Mouse (Mus musculus) frontal cortex, adult (tissue): ENCODE measurements at regions not wholly inside any gene's neighbourhood (a gene's known extent, or its start where the extent isn't known, plus 50 kb on each side); places are given as distances from the start of the nearest gene placed in this dataset.
"Not testable (repeated sequence)": the region's sequence is repeated elsewhere in the genome, so short reads cannot be mapped to it uniquely, and the experiment has no call there.

Experiments used
- ATAC-seq: cut with Nextera tagmentation; 2 replicates; pipeline ENCODE4 v1.9.2; 2017; ENCODE audit warnings: mild to moderate bottlenecking, moderate library complexity, mixed read lengths; ENCODE audit not compliant: low TSS enrichment

DNA sequence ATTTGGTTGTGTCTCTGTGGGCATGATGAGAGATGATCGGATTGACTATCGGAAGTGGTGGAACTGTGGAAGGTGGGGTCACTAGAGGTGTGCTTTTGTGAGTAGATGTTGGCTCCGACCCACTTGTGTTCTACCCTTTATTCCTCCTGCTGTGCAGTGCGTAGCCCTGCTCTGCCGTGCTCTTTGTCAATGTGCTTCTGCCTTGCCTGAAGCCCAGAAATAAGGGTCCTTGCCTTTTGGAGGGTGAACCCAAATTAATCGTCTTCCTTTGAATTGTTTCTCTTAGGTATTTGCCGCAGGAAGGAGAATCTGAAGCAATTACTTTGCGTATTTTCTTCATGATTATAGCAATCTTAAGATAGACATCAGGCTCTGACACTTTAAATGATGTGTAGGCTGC lies 421.6 kb upstream of the Zfp507 start:
- no peak for ATAC-seq

DNA sequence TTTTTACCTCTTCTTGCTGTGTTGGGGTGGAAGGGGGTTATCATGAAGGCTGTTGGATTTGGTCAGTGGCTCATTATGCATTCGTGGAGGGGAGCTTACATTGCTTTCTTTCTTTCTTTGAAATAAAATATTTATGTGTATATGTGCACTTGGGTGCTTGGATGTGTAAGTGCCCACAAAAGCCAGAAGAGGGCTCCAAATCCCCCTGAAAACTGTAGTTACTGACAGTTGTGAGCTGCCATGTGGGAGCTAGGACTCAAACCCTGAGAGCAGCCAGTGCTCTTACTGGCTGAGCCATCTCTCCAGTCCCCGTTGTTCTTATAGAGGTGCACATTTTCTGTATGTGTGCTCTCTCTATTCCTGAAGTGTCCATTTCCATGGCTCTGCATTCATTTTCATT lies 415.6 kb upstream of the Zfp507 start:
- no peak for ATAC-seq

DNA sequence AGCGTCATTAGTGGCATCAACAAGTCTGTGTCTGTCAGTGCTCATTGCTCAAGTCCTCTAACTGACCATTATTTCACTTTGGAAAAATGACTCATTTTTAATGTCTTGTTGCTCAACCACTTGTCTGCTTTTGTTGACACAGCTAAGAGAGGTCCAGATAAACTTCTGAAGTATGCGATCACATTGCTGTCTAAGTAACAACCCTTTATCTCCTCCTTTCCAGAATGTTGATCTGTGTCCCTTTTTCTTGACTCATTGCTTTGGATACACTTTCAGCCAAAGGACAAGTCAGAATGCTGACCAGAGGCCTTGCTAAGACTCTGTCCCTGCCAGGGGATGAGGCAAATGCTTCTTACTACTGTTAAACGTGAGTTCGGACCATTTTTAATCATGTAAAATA lies 407.2 kb upstream of the Zfp507 start:
- ATAC-seq = no peak

DNA sequence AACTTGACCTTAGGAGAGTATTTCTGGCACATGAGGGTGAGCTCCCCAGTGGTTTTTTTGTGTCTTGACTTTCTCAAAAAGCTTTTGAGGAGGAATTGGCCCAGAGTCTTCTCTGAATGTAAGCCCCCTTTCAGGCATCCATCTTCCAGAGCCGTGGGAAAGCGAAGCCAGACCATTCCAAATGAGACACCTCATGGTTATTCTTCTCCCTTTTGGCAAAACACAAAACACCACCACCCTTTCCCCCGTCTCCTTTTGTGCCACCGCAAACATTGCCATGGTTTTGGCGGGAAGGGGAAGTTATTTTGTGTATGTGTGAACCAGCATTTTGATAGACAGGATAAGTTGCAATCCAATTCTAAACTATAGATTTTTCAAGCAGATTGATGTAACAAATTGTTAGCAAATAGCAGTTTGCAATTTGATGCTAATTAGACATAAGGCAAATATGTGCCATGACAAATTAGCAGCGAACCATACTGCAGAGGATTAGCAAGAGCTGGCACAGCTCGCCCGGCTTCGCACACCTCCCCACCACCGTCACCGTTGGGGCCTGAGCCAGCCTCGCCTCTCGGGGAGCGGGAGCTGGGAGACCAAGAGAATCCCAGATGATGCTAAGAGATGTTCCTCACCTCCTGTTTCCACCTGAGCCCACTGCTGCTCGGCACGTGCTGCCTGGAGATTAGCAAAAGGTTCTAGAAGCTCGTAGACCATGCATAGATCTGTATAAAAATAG lies 404.9 kb upstream of the Zfp507 start:
- ATAC-seq = peak; percentile 90

DNA sequence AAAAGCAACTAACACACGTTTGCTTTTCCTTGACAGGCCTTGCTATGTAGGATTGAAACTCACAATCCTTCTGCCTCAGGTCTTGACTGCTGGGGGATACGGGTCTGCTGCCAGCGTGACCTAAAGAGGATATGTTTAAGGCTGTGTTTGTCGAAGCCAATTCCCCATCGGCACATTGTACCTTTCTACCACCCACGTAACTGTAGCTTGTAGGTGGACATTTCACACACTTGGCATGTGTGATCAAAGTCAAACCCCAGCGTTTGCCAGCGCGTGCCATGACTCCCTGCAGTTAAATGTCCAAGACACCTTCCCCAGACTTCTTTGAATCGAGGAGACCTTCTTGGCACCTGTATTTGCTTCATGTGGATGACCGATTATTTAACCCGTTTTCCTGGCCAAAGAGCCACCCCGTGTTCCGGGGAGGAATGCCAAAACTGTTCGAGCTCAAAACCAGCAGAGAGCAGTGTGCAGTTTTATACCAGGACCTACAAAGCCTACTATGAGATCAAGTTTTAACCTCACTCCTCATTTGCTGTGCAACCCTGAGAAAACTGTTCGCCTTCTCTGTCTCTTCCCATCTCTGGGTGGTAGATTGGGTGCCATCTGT lies 395.4 kb upstream of the Zfp507 start:
- ATAC-seq = no peak

DNA sequence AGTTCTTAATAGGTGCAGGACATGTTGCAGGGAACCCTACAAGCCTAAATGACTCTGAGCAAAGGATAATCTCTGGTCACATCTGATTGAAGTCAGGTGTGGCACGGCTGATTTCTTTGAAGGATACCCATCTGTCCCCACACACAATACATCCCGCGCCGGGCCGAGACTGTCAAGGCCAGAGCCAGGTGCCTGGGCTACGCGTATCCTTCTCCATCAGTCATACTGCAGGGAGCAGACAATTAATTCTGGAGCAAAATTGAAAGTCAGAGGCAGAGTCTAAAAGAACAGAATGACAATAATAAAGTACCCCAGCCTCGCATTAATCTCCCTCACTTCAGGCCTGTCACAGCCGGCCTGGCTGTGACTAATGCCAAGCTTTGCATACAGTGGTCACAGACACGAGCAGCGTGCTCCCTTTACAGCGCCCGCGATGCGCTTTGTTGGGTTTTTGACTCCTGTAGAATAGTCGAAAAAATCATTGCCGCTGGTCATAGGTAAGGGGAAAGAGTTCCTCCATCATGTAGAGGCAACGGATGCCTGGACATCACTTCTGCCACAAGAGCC lies 393.4 kb upstream of the Zfp507 start:
- no peak for ATAC-seq

DNA sequence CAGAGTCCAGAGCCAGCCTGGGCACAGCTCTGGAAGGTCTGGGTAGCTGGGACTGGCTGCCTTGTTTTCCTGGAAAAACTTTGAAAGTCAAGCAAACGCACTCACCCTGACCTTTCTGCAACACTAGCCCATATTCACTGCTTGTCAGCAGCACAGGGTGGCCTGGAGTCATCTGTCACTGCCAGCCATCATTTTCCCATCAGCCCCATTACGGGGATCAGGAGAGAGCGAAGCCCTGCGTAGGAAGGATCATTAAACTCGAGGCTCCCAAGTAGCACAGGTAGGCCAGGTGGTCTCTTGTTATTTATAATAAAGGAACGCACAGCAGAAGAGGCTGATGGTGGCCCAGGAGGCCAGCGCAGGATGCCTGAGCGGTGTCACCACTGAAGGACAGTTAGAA lies 389.8 kb upstream of the Zfp507 start:
- no peak for ATAC-seq

DNA sequence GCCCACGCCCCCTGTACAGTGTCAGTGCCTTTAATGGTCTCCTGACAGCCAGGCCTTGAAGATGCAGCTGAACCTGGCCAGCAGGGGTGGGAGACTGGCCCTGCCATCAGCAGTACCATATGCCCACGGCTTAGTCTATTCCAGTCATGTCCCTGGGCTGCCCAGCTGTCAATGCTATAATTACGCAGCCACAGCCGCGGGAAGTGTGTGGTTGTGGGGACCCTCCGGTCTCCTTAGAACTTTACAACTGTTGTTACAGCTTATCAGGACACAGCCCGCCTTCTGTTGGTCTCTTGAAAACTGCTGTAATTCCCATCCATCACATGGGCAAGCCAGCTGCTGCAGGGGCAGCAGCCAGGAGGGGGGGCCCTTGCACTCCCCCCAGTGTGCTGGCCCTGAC lies 375.1 kb upstream of the Zfp507 start:
- peak; percentile 31; the same call in 1 of the 2 replicates for ATAC-seq

DNA sequence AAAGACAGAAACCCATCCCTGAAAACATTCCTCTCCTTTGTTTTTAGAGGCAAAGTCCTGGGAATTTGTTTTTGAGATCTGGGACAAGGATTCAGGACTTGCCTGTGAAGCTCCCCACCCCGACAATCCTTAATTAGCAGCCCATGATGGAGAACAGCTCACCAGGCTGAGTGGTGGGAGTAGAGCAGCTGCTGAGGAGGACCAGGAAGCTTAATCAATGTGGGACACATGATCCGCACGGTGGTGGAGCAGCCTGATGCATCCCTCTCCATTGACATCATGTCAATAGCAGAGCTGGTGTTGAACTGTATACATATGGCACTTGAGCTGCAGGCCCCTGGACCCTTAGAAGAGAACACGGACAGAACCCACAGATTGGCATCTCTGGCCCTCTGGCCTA lies 372.5 kb upstream of the Zfp507 start:
- ATAC-seq = 0 out of 2 replicates have a peak, but pooled peaks have one; percentile 16

DNA sequence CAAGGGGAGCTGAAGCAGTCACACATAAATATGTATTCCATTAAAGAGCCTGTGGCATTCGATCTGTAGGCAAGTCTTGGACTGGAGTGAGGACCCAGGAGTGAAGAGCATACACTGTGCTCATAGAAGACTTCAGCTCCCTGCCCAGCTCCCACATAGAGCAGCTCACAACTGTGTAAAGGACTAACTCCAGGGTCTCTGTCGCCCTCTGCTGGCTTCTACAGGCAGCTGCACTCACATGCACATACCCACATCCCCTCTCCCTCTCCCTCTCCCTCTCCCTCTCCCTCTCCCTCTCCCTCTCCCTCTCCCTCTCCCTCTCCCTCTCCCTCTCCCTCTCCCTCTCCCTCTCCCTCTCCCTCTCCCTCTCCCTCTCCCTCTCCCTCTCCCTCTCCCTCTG lies 369.7 kb upstream of the Zfp507 start:
- ATAC-seq = not testable (repeated sequence)

DNA sequence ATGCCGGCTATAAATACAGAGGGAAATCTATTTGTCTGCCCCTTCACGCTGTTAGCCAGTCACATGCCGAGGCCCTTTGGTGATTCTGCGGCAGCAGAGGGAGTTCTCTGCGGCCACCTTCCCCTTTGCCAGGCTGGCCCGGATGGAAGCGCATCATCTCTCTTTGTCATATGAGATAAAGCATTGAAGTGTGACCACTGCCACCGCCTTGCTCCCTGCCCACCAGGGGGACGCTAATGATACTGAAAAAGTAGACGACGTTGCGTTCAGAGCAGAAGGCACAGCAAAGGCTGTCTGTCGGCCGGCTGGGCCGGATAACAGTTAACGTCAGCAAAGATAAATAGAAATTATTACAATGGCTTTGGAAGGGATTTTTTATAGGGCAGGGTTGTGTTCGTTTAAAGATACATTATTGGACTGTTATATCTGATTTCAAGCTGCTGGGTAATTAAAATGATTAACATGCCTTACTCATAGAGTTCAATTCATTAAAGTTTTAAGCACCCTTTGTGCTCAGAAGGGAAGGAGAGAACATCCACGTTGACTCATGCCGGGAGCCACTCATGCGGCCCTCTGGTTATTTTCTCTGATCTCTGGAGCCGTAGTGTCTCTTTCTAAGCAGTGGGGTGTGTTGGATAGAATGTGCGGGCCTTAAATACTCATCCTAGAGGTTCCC lies 354.6 kb upstream of the Zfp507 start:
- no peak for ATAC-seq

DNA sequence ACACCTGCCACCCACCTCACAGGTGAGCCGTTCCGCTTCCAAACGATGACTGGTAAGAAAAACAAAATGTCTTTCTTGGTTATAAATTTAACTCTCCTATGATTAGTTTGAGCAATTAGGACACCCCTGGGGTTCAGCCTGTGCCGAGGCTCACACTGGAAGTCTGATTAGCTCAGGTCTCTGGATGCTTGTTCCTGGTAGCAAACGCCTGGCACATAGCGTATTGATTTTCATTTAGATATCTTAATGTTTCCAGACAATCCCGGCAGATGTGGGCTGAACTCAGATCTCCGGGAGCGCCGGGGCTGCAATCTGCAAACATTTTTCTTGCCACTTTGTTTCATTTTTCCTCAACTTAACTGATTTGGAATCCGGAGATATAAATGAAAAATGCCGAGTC lies 353.8 kb upstream of the Zfp507 start:
- no peak for ATAC-seq

DNA sequence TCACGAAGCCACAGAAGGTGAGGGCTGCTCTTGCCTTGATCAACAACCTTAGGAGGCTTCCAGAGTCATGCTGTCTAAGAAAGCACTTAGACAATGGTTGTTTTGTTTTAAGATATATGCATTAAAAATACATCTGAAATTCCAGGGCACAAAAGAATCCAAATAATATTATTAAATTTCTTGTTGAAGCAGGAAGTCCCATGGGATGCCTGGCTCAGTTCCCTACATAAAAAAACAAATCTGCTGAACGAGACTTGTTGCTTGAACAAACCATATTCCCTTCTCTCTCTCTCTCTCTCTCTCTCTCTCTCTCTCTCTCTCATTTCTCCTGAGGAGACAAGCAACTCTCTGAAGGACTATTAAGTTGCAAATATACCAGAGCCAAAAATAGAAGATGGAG lies 352.8 kb upstream of the Zfp507 start:
- no peak for ATAC-seq

DNA sequence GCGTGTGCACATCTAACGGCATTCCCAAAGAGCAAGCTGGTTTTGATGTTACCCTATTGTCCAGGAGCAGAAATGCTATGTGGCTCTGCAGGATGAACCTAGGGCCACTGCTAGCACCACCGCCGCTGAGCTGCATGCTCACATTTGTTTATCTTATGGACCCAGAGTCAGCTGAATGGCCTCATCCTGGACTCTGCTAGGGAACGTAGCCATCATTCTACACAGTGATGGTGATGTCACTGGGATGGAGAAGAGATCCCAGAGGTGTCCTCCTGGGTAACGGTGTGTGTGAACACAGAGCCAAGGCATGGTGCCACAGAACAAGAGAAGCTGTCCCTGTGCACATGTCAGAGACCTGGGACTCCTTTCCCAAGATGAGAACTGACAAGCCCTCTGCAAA lies 352.4 kb upstream of the Zfp507 start:
- no peak for ATAC-seq

DNA sequence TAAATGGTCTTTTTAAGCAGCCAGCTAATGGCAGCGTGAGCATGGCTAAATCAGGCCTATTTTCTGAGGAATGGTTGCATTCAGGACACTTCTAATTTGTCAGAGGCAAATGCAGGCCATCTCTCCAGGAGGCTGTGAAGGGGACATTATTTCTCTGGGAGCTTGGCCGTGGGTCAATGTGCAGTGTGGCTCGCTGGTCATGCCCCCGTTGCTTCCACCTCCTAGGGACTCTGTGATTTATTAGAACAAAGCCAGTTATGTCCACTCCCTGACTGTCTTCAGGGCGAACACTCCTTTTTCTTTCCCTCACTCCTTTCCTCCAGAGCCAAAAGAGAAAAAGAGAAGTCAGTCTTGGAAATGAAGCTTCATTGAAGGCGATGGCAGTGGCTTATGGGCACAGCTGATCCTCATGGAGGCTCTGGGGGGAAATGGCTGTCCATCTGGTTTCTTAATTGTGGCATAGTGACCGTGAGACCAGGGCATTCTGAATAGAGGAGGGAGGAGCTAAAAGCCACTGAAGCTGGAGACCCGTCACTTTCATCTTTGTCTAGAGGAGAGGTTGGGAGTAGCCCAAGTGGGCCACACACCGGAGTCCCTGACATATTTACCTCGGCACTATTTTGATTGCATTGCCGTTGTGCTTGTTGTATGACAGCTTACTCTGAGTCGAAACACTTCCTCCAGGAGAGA lies 348.2 kb upstream of the Zfp507 start:
- ATAC-seq = no peak

DNA sequence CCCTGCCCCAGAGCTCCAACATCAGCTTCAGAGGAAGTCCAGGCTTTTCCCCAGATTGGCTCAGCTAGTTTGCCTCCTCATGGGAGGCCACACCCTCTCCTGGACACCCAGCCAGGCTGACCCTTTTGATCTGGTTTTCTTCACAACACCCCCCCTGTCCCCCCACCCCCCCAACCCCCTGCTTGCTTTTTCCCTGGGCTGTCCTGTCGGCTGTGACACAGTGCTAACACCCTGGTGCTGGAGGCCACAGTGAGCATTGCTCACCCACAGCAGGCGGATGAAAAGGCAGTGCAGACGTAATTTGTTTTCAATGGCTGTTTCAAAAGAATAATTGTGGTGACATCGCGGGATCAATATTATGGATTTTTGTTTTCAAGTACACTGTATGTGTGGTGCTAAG lies 333.8 kb upstream of the Zfp507 start:
- ATAC-seq = no peak

DNA sequence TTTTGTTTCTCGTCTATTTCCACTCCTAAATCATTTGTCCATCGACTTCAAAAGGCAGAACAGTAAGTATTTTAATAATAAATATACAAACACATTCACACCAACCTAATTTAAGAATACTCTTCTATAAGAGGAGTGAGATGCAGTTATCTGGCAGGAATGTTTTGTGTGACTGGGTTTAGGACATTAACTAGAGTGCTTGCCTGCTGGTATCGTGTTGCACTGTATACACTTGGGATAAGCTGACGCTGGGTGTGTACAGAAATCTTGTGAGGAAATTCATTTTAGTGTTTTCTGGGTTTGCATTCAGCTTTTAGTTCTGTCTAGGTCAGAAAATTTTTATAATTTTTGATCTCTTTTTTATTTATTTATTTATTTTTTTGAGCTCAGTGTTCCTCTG lies 331.8 kb upstream of the Zfp507 start:
- no peak for ATAC-seq

DNA sequence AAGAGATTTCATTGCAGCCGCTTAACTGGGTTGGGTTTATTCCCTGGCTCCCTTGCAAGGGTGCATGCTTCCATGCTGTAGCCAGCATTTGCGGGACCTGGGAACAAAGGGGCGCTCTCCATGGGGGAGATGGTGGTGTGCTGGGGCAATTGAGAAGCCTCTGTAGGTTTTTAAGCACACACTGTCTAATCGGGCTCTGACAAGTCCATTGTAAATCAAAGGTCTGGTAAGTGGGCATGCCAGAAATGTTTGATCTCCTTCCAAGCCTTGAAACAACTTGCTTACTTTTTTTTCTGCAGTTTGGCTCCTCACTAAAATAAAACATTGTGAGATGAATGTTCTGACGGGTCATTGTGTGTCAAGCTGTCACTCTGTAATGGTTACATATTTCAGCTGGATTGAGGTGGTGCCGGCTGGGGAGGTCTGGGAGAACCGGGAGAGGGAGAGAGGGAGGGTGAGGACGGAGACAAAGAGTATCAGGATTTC lies 330.9 kb upstream of the Zfp507 start:
- no peak for ATAC-seq

DNA sequence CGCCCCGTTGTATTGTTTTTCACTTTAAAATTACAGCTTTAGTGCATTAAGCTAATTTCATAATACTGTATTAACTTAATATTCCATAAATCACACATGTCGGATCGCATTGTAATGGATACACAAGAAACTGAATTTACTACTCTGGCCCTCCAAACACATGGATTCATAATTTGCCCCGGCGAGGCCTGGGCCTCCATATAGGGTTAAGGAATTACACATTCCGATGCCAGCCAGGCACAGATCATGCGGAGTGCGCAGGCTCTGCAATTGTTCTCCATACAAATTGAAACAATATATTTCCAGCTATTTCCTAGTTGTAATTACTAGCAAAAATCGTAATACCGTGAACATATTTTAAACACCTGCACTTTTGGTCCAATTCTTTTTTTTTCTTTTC lies 330.2 kb upstream of the Zfp507 start:
- ATAC-seq = no peak

DNA sequence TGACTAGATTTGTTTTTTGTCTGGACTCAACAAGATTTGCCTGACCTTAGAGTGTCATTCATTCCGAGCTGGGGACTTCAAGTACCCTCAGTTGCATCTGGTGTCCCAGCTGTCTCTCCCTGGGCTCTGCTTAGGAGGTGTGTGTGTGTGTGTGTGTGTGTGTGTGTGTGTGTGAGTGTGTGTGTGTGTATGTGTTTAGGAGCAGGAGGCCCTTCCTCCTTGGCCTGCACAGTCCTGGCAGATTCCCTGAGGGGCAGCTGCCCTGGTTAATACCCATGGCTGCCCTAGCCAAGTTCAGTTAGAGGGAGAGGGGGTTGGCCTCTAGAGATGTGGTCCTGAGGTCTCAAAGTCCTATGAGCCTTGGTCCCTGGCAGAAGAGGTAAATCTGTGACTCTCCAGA lies 329.8 kb upstream of the Zfp507 start:
- no peak for ATAC-seq

DNA sequence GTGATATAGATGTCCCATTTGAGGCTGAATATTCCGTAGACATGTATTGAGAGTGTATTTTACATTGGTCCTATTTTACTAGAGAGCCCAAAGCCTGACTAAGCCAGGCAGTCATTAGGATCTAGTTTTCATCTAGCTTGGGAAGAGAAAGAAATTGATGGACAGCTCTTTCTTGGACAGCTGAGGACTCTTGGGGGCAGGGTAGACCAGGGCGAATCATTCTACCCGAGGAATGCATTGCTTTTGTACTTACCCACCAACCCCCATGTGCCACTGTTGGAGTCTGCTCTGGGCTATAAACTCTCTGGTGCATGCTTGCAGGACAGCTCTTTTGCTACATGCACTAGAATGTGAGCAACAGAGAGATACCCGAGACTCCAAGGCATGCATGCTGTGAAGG lies 294.3 kb upstream of the Zfp507 start:
- no peak for ATAC-seq
